Mouse (Mus musculus): Measurements from ENCODE around the gene Irak1. TPM values are rescaled to one million over a fixed set of nuclear protein-coding genes. Genes with fewer than 3 reads are reported as not detected.

Gene Irak1
- 38.8 and 40.0 TPM in 2 replicates for total RNA-seq (2012; rRNA removed)
- total RNA-seq (2014; rRNA removed) = 25.3 and 27.7 TPM in 2 replicates
- polyA plus RNA-seq (2012; ENCODE audit: insufficient read length, low read depth) = 63.1 and 77.8 TPM in 2 replicates

GRCm38 (mm10) chrX:74023188-74024049 is at the start of gene Irak1:
Gene Irak1 (minus strand): TSS chrX:74023918.
- H3K27me3 ChIP-seq (replicated peaks) = no peaks in the 10 kb centered on the region
- DNase-seq (ENCODE audit: extremely low read depth) = peak; percentile 56
- H3K4me3 ChIP-seq (replicated peaks in 1 of 3; ENCODE audit: low read depth in 2 of 3, low read length in 2 of 3, poor library complexity in 1 of 3) = peak within 1 kb of the TSS; percentile 73 to 99 (median 75)
- peaks cover 0 to 23% of the 10 kb centered on the region in 2 experiments; a peak in 2 of 4 replicates for H3K4me1 ChIP-seq (ENCODE audit: control insufficient read depth in 1 of 2, insufficient read depth in 2 of 2)
- peak within 1 kb of the TSS; percentile 98 for H3K9ac ChIP-seq (ENCODE audit: insufficient read depth, low read depth)
- H3K27ac ChIP-seq (ENCODE audit: insufficient read depth, low read depth) = peak within 1 kb of the TSS; percentile 65
- no peaks in the 10 kb centered on the region for H3K9me3 ChIP-seq (replicated peaks; ENCODE audit: low read length)
- TF ChIP-seq CTCF (conservative IDR thresholded peaks at IDR 0.05 in 1 of 2, IDR thresholded peaks at IDR 0.05 in 1 of 2; ENCODE audit: low read depth in 2 of 2, low read length in 2 of 2) (peak in 1 of 2 experiments; percentile 73; a peak in 2 of 4 replicates), POLR2A (IDR thresholded peaks at IDR 0.05; ENCODE audit: low read depth, low read length) (peak; percentile 70), ZMIZ1 (IDR thresholded peaks at IDR 0.05; ENCODE audit: low read depth, low read length) (no peak; the same call in 1 of the 2 replicates), HCFC1 (IDR thresholded peaks at IDR 0.05; ENCODE audit: low read depth, low read length) (peak; percentile 73), SMC3 (IDR thresholded peaks at IDR 0.05; ENCODE audit: low read depth, low read length) (peak; percentile 53; the same call in 1 of the 2 replicates), RAD21 (IDR thresholded peaks at IDR 0.05; ENCODE audit: low read depth, low read length) (peak; percentile 41)
- peaks cover 6% of the 10 kb centered on the region; the same call in 1 of the 2 replicates for H3K79me2 ChIP-seq (replicated peaks; ENCODE audit: control insufficient read depth, extremely low read depth, insufficient read depth, poor library complexity, severe bottlenecking)
- peaks cover 30 to 37% of the 10 kb centered on the region in 2 experiments for H3K36me3 ChIP-seq (replicated peaks in 1 of 2; ENCODE audit: control insufficient read depth in 1 of 2, insufficient read depth in 1 of 2, low read length in 1 of 2)
- in situ Hi-C loops (cut with MboI; ENCODE audit: low pct_ligation_motif_present, low pct_unique_long_range_greater_than_20kb, low sequenced_read_pairs) = no loop called here
- dilution Hi-C loops (cut with MboI; ENCODE audit: extremely low pct_ligation_motif_present, extremely low pct_unique_long_range_greater_than_20kb, low sequenced_read_pairs) = no loop called here
- H3K4me2 ChIP-seq (ENCODE audit: insufficient read depth, low read depth, poor library complexity, severe bottlenecking) = peak within 1 kb of the TSS; percentile 57

- Histone ChIP-seq H3K4me1 (ENCODE audit: control insufficient read depth in 1 of 2, insufficient read depth in 2 of 2) (no peaks in the 10 kb centered on the region; a peak in 1 of 4 replicates), H3K4me2 (ENCODE audit: insufficient read depth, low read depth, poor library complexity, severe bottlenecking) (no peak overlapping the region), H3K9me3 (replicated peaks; ENCODE audit: low read length) (no peaks in the 10 kb centered on the region), H3K27ac (ENCODE audit: insufficient read depth, low read depth) (no peak overlapping the region), H3K79me2 (replicated peaks; ENCODE audit: control insufficient read depth, extremely low read depth, insufficient read depth, poor library complexity, severe bottlenecking) (peaks cover 9% of the 10 kb centered on the region; the same call in 1 of the 2 replicates), H3K4me3 (replicated peaks in 1 of 3; ENCODE audit: low read depth in 2 of 3, low read length in 2 of 3, poor library complexity in 1 of 3) (no peak overlapping the region), H3K27me3 (replicated peaks) (no peaks in the 10 kb centered on the region), H3K36me3 (replicated peaks in 1 of 2; ENCODE audit: control insufficient read depth in 1 of 2, insufficient read depth in 1 of 2, low read length in 1 of 2) (peaks cover 9 to 30% of the 10 kb centered on the region in 2 experiments), H3K9ac (ENCODE audit: insufficient read depth, low read depth) (no peak overlapping the region)
- in situ Hi-C loops (cut with MboI; ENCODE audit: low pct_ligation_motif_present, low pct_unique_long_range_greater_than_20kb, low sequenced_read_pairs) (no loop called here), dilution Hi-C loops (cut with MboI; ENCODE audit: extremely low pct_ligation_motif_present, extremely low pct_unique_long_range_greater_than_20kb, low sequenced_read_pairs) (no loop called here)
- TF ChIP-seq KAT2A (IDR thresholded peaks at IDR 0.05; ENCODE audit: insufficient replicate concordance, low read length) (no peak), SMC3 (IDR thresholded peaks at IDR 0.05; ENCODE audit: low read depth, low read length) (no peak), MAZ (IDR thresholded peaks at IDR 0.05; ENCODE audit: low read depth, low read length) (no peak)
- DNase-seq (ENCODE audit: extremely low read depth) = no peak
These were observed 47.1 kb upstream of the Irak1 start for GRCm38 (mm10) chrX:74070794-74071193.

GRCm38 (mm10) chrX:74067891-74068290 is 44.2 kb upstream of the Irak1 start:
- dilution Hi-C loops (cut with MboI; ENCODE audit: extremely low pct_ligation_motif_present, extremely low pct_unique_long_range_greater_than_20kb, low sequenced_read_pairs) = no loop called here
- H3K4me3 ChIP-seq (replicated peaks in 1 of 3; ENCODE audit: low read depth in 2 of 3, low read length in 2 of 3, poor library complexity in 1 of 3) = no peak overlapping the region
- in situ Hi-C loops (cut with MboI; ENCODE audit: low pct_ligation_motif_present, low pct_unique_long_range_greater_than_20kb, low sequenced_read_pairs) = no loop called here
- TF ChIP-seq MAFK (IDR thresholded peaks at IDR 0.05; ENCODE audit: insufficient replicate concordance, low read length) (no peak), MXI1 (IDR thresholded peaks at IDR 0.05; ENCODE audit: low read depth, low read length) (no peak), ELF1 (IDR thresholded peaks at IDR 0.05; ENCODE audit: low read depth, low read length) (no peak), NELFE (IDR thresholded peaks at IDR 0.05; ENCODE audit: low read depth, low read length) (no peak)
- no peaks in the 10 kb centered on the region for H3K9me3 ChIP-seq (replicated peaks; ENCODE audit: low read length)
- no peak overlapping the region for H3K9ac ChIP-seq (ENCODE audit: insufficient read depth, low read depth)
- H3K27ac ChIP-seq (ENCODE audit: insufficient read depth, low read depth) = no peak overlapping the region
- no peak for DNase-seq (ENCODE audit: extremely low read depth)
- H3K36me3 ChIP-seq (replicated peaks in 1 of 2; ENCODE audit: control insufficient read depth in 1 of 2, insufficient read depth in 1 of 2, low read length in 1 of 2) = peaks cover 5 to 19% of the 10 kb centered on the region in 2 experiments
- no peak overlapping the region for H3K4me2 ChIP-seq (ENCODE audit: insufficient read depth, low read depth, poor library complexity, severe bottlenecking)
- H3K79me2 ChIP-seq (replicated peaks; ENCODE audit: control insufficient read depth, extremely low read depth, insufficient read depth, poor library complexity, severe bottlenecking) = peaks cover 5% of the 10 kb centered on the region; the same call in 1 of the 2 replicates
- H3K4me1 ChIP-seq (ENCODE audit: control insufficient read depth in 1 of 2, insufficient read depth in 2 of 2) = no peaks in the 10 kb centered on the region
- H3K27me3 ChIP-seq (replicated peaks) = no peaks in the 10 kb centered on the region
